Mouse (Mus musculus) forebrain, embryonic 13.5 days (tissue): Measurements from ENCODE around the gene Dscam. TPM values are rescaled to one million over a fixed set of nuclear protein-coding genes. Genes with fewer than 3 reads are reported as not detected.
A peak's percentile ranks its signal among the peaks of the same experiment; 100 is the strongest.

Experiments used
- ATAC-seq: fragments of 200-750 bp; cut with Nextera tagmentation; 2 replicates; pipeline ENCODE4 v1.8.0; 2017
- H3K27ac ChIP-seq: fragments of 300-500 bp; sonication (generic); 2 replicates; pipeline ENCODE4 v1.5.1; 2015; ENCODE audit warnings: inconsistent platforms, mild to moderate bottlenecking, moderate library complexity
- H3K27me3 ChIP-seq: fragments of 300-500 bp; sonication (generic); 2 replicates; pipeline ENCODE4 v1.6.1; 2015; ENCODE audit warnings: mild to moderate bottlenecking, inconsistent platforms
- H3K36me3 ChIP-seq: fragments of 300-500 bp; sonication (generic); 2 replicates; pipeline ENCODE4 v1.6.1; 2015; ENCODE audit warnings: mild to moderate bottlenecking, inconsistent platforms; ENCODE audit not compliant: poor library complexity, severe bottlenecking
- H3K4me1 ChIP-seq: fragments of 300-500 bp; sonication (generic); 2 replicates; pipeline ENCODE4 v1.6.1; 2015; ENCODE audit warnings: inconsistent platforms
- H3K4me2 ChIP-seq: fragments of 300-500 bp; sonication (generic); 2 replicates; pipeline ENCODE4 v1.6.1; 2015; ENCODE audit warnings: inconsistent platforms, mild to moderate bottlenecking, moderate library complexity
- H3K4me3 ChIP-seq: fragments of 300-500 bp; sonication (generic); 2 replicates; pipeline ENCODE4 v1.5.1; 2015; ENCODE audit warnings: mild to moderate bottlenecking, inconsistent platforms
- H3K9ac ChIP-seq: fragments of 300-500 bp; sonication (generic); 2 replicates; pipeline ENCODE4 v1.6.1; 2015; ENCODE audit warnings: mild to moderate bottlenecking, inconsistent platforms
- H3K9me3 ChIP-seq: fragments of 300-500 bp; sonication (generic); replicated peaks from 2 replicates; pipeline ENCODE4 v1.6.1; 2016; ENCODE audit warnings: inconsistent platforms
- WGBS: fragments of 180-500 bp; shearing (Covaris S2); methylation state at CpG from one replicate; pipeline ENCODE4 v1.1.7; 2015; 5-methylcytosine and 5-hydroxymethylcytosine counted together
- polyA plus RNA-seq: library from polyadenylated mRNA; unstranded; fragments of >200 nt; fragmentation: Nextera tagmentation; extraction: Ambion mirVana; gene quantifications from 2 replicates; pipeline ENCODE4 v1.2.1, GENCODE M21; 2015

Dscam gene
- polyA plus RNA-seq, 1 experiment from 2014 or later = 3.5 TPM

GRCm38 (mm10) chr16:96654054-96654453, 516.5 kb downstream of the Dscam start:
- H3K4me3 ChIP-seq = no peak overlapping the region
- no peaks in the 10 kb centered on the region for H3K9me3 ChIP-seq
- H3K36me3 ChIP-seq = no peaks in the 10 kb centered on the region
- H3K27ac ChIP-seq = no peak overlapping the region
- no peak for ATAC-seq
- H3K9ac ChIP-seq = no peak overlapping the region
- 96% methylated on average over 4 of the region's 4 CpGs for WGBS
- H3K4me2 ChIP-seq = no peak overlapping the region
- H3K27me3 ChIP-seq = no peaks in the 10 kb centered on the region
- H3K4me1 ChIP-seq = 0 out of 2 replicates have a peak, but pooled peaks cover under 1% of the 10 kb centered on the region

GRCm38 (mm10) chr16:96651444-96651843, 519.1 kb downstream of the Dscam start:
- Histone ChIP-seq H3K36me3 (no peaks in the 10 kb centered on the region), H3K4me2 (no peak overlapping the region), H3K4me3 (no peak overlapping the region), H3K4me1 (no peaks in the 10 kb centered on the region), H3K27me3 (no peaks in the 10 kb centered on the region), H3K9me3 (no peaks in the 10 kb centered on the region), H3K9ac (no peak overlapping the region), H3K27ac (no peak overlapping the region)
- 87% methylated on average over 3 of the region's 3 CpGs for WGBS
- ATAC-seq = no peak

GRCm38 (mm10) chr16:96640101-96640500, 530.5 kb downstream of the Dscam start:
- Histone ChIP-seq H3K27me3 (no peaks in the 10 kb centered on the region), H3K9me3 (no peaks in the 10 kb centered on the region), H3K9ac (no peak overlapping the region), H3K36me3 (0 out of 2 replicates have a peak, but pooled peaks cover 18% of the 10 kb centered on the region), H3K4me1 (0 out of 2 replicates have a peak, but pooled peaks cover under 1% of the 10 kb centered on the region), H3K27ac (no peak overlapping the region), H3K4me3 (no peak overlapping the region), H3K4me2 (no peak overlapping the region)
- WGBS = 81% methylated on average over 3 of the region's 3 CpGs
- ATAC-seq = no peak

- H3K9ac ChIP-seq = no peak overlapping the region
These were observed 534.6 kb downstream of the Dscam start for GRCm38 (mm10) chr16:96635916-96636315.

GRCm38 (mm10) chr16:96634791-96635143, 535.8 kb downstream of the Dscam start:
- no peak for ATAC-seq
- Histone ChIP-seq H3K36me3 (no peaks in the 10 kb centered on the region), H3K27ac (no peak overlapping the region), H3K4me3 (no peak overlapping the region), H3K27me3 (no peaks in the 10 kb centered on the region), H3K9ac (no peak overlapping the region), H3K4me2 (no peak overlapping the region), H3K9me3 (no peaks in the 10 kb centered on the region), H3K4me1 (peaks cover 8% of the 10 kb centered on the region)

More at GRCm38 (mm10) chr16:96635916-96636315, 534.6 kb downstream of the Dscam start:
- Histone ChIP-seq H3K27ac (no peak overlapping the region), H3K36me3 (no peaks in the 10 kb centered on the region), H3K4me3 (no peak overlapping the region), H3K27me3 (no peaks in the 10 kb centered on the region), H3K4me1 (peaks cover 8% of the 10 kb centered on the region), H3K4me2 (no peak overlapping the region), H3K9me3 (no peaks in the 10 kb centered on the region)
- 65% methylated on average over 2 of the region's 2 CpGs for WGBS
- no peak for ATAC-seq

GRCm38 (mm10) chr16:96634097-96634790, 536.3 kb downstream of the Dscam start:
- no peak overlapping the region for H3K9ac ChIP-seq
- 79% methylated on average over 4 of the region's 4 CpGs for WGBS
- H3K27me3 ChIP-seq = no peaks in the 10 kb centered on the region
- H3K36me3 ChIP-seq = no peaks in the 10 kb centered on the region
- H3K4me3 ChIP-seq = no peak overlapping the region
- no peaks in the 10 kb centered on the region for H3K9me3 ChIP-seq
- no peak overlapping the region for H3K27ac ChIP-seq
- ATAC-seq = 0 out of 2 replicates have a peak, but pooled peaks have one; percentile 36
- H3K4me1 ChIP-seq = peaks cover 8% of the 10 kb centered on the region
- H3K4me2 ChIP-seq = no peak overlapping the region

GRCm38 (mm10) chr16:96630241-96630640, 540.3 kb downstream of the Dscam start:
- 84% methylated on average over 7 of the region's 7 CpGs for WGBS
- no peaks in the 10 kb centered on the region for H3K27me3 ChIP-seq
- H3K27ac ChIP-seq = no peak overlapping the region
- H3K9ac ChIP-seq = no peak overlapping the region
- no peak overlapping the region for H3K4me2 ChIP-seq
- no peak overlapping the region for H3K4me3 ChIP-seq
- H3K36me3 ChIP-seq = no peaks in the 10 kb centered on the region
- no peaks in the 10 kb centered on the region for H3K9me3 ChIP-seq
- peaks cover 11% of the 10 kb centered on the region for H3K4me1 ChIP-seq
- no peak for ATAC-seq

GRCm38 (mm10) chr16:96629623-96630022, 540.9 kb downstream of the Dscam start:
- 91% methylated on average over 5 of the region's 5 CpGs for WGBS

GRCm38 (mm10) chr16:96625468-96625867, 545.1 kb downstream of the Dscam start:
- no peaks in the 10 kb centered on the region for H3K9me3 ChIP-seq
- no peaks in the 10 kb centered on the region for H3K27me3 ChIP-seq
- no peak overlapping the region for H3K27ac ChIP-seq
- peaks cover 20% of the 10 kb centered on the region for H3K4me1 ChIP-seq
- H3K9ac ChIP-seq = no peak overlapping the region
- H3K4me2 ChIP-seq = no peak overlapping the region
- no peak overlapping the region for H3K4me3 ChIP-seq
- H3K36me3 ChIP-seq = no peaks in the 10 kb centered on the region
- ATAC-seq = no peak
- 38% methylated on average over 4 of the region's 4 CpGs for WGBS

More at GRCm38 (mm10) chr16:96629623-96630022, 540.9 kb downstream of the Dscam start:
- Histone ChIP-seq H3K9ac (no peak overlapping the region), H3K4me1 (peaks cover 12% of the 10 kb centered on the region), H3K27ac (no peak overlapping the region), H3K27me3 (no peaks in the 10 kb centered on the region), H3K4me3 (no peak overlapping the region), H3K36me3 (no peaks in the 10 kb centered on the region), H3K9me3 (no peaks in the 10 kb centered on the region), H3K4me2 (no peak overlapping the region)
- ATAC-seq = no peak

GRCm38 (mm10) chr16:96624570-96625411, 545.8 kb downstream of the Dscam start:
- Histone ChIP-seq H3K27ac (peak overlapping the region; percentile 22), H3K9ac (no peak overlapping the region), H3K4me3 (no peak overlapping the region), H3K4me2 (no peak overlapping the region), H3K36me3 (no peaks in the 10 kb centered on the region), H3K4me1 (peaks cover 27% of the 10 kb centered on the region), H3K27me3 (no peaks in the 10 kb centered on the region), H3K9me3 (no peaks in the 10 kb centered on the region)
- ATAC-seq = no peak; the same call in 1 of the 2 replicates
- WGBS = 58% methylated on average over 7 of the region's 7 CpGs

GRCm38 (mm10) chr16:96620861-96621260, 549.7 kb downstream of the Dscam start:
- 77% methylated on average over 6 of the region's 6 CpGs for WGBS
- Histone ChIP-seq H3K4me3 (no peak overlapping the region), H3K9me3 (no peaks in the 10 kb centered on the region), H3K4me2 (no peak overlapping the region), H3K36me3 (no peaks in the 10 kb centered on the region), H3K4me1 (peaks cover 40% of the 10 kb centered on the region), H3K27me3 (no peaks in the 10 kb centered on the region), H3K9ac (no peak overlapping the region), H3K27ac (peak overlapping the region; percentile 70)
- no peak for ATAC-seq

- Histone ChIP-seq H3K27me3 (no peaks in the 10 kb centered on the region), H3K36me3 (no peaks in the 10 kb centered on the region), H3K4me2 (no peak overlapping the region), H3K9ac (no peak overlapping the region), H3K4me3 (no peak overlapping the region), H3K27ac (peak overlapping the region; percentile 70), H3K9me3 (no peaks in the 10 kb centered on the region), H3K4me1 (peaks cover 39% of the 10 kb centered on the region)
- ATAC-seq = peak; percentile 84
- WGBS = 66% methylated on average over 5 of the region's 5 CpGs
These were observed 550.1 kb downstream of the Dscam start for GRCm38 (mm10) chr16:96620402-96620801.
